Mouse (Mus musculus): ENCODE measurements at regions not wholly inside any gene's neighbourhood (a gene's known extent, or its start where the extent isn't known, plus 50 kb on each side); places are given as distances from the start of the nearest gene placed in this dataset.

- H3K4me3 ChIP-seq (replicated peaks; ENCODE audit: control insufficient read depth, low read depth, low read length) = no peak overlapping the region
- H3K27ac ChIP-seq (ENCODE audit: control insufficient read depth, insufficient read depth, low read depth, low read length, poor library complexity) = no peak overlapping the region
- H3K4me1 ChIP-seq (ENCODE audit: control insufficient read depth, insufficient read depth, low read length) = no peaks in the 10 kb centered on the region
- TF ChIP-seq CTCF (IDR thresholded peaks at IDR 0.05; ENCODE audit: control insufficient read depth, insufficient read depth, low read length) (no peak), POLR2A (IDR thresholded peaks at IDR 0.05; ENCODE audit: borderline replicate concordance, control insufficient read depth, low read depth, low read length) (no peak)
- 39% methylated on average over 11 of the region's 11 CpGs for whole genome bisulfite sequencing
Measured at GRCm38 (mm10) chr1:133492291-133492985, 68.3 kb upstream of the Sox13 start.

GRCm38 (mm10) chr1:133491857-133492290 lies 67.7 kb upstream of the Sox13 start:
- WGBS = 42% methylated on average over 4 of the region's 4 CpGs
- TF ChIP-seq CTCF (IDR thresholded peaks at IDR 0.05; ENCODE audit: control insufficient read depth, insufficient read depth, low read length) = no peak
- no peak for TF ChIP-seq POLR2A (IDR thresholded peaks at IDR 0.05; ENCODE audit: borderline replicate concordance, control insufficient read depth, low read depth, low read length)
- Histone ChIP-seq H3K4me3 (replicated peaks; ENCODE audit: control insufficient read depth, low read depth, low read length) (no peak overlapping the region), H3K4me1 (ENCODE audit: control insufficient read depth, insufficient read depth, low read length) (no peaks in the 10 kb centered on the region), H3K27ac (ENCODE audit: control insufficient read depth, insufficient read depth, low read depth, low read length, poor library complexity) (no peak overlapping the region)

GRCm38 (mm10) chr1:133487171-133487901 lies 63.2 kb upstream of the Sox13 start:
- TF ChIP-seq CTCF (IDR thresholded peaks at IDR 0.05; ENCODE audit: control insufficient read depth, insufficient read depth, low read length) (no peak), POLR2A (IDR thresholded peaks at IDR 0.05; ENCODE audit: borderline replicate concordance, control insufficient read depth, low read depth, low read length) (no peak)
- Histone ChIP-seq H3K4me3 (replicated peaks; ENCODE audit: control insufficient read depth, low read depth, low read length) (no peak overlapping the region), H3K27ac (ENCODE audit: control insufficient read depth, insufficient read depth, low read depth, low read length, poor library complexity) (no peak overlapping the region), H3K4me1 (ENCODE audit: control insufficient read depth, insufficient read depth, low read length) (peaks cover 2% of the 10 kb centered on the region; the same call in 1 of the 2 replicates)
- WGBS = 75% methylated on average over 8 of the region's 8 CpGs

GRCm38 (mm10) chr1:133486370-133486769 lies 62.2 kb upstream of the Sox13 start:
- H3K27ac ChIP-seq (ENCODE audit: control insufficient read depth, insufficient read depth, low read depth, low read length, poor library complexity) = no peak overlapping the region
- 66% methylated on average over 10 of the region's 10 CpGs for WGBS
- TF ChIP-seq POLR2A (IDR thresholded peaks at IDR 0.05; ENCODE audit: borderline replicate concordance, control insufficient read depth, low read depth, low read length) (no peak), CTCF (IDR thresholded peaks at IDR 0.05; ENCODE audit: control insufficient read depth, insufficient read depth, low read length) (no peak)
- H3K4me3 ChIP-seq (replicated peaks; ENCODE audit: control insufficient read depth, low read depth, low read length) = no peak overlapping the region
- H3K4me1 ChIP-seq (ENCODE audit: control insufficient read depth, insufficient read depth, low read length) = peaks cover 2% of the 10 kb centered on the region; the same call in 1 of the 2 replicates

- TF ChIP-seq POLR2A (IDR thresholded peaks at IDR 0.05; ENCODE audit: borderline replicate concordance, control insufficient read depth, low read depth, low read length) (no peak), CTCF (IDR thresholded peaks at IDR 0.05; ENCODE audit: control insufficient read depth, insufficient read depth, low read length) (no peak)
- 47% methylated on average over 5 of the region's 5 CpGs for WGBS
- Histone ChIP-seq H3K27ac (ENCODE audit: control insufficient read depth, insufficient read depth, low read depth, low read length, poor library complexity) (no peak overlapping the region), H3K4me3 (replicated peaks; ENCODE audit: control insufficient read depth, low read depth, low read length) (no peak overlapping the region), H3K4me1 (ENCODE audit: control insufficient read depth, insufficient read depth, low read length) (peaks cover 2% of the 10 kb centered on the region; the same call in 1 of the 2 replicates)
Measured at GRCm38 (mm10) chr1:133482891-133483290, 58.7 kb upstream of the Sox13 start.

- Histone ChIP-seq H3K27ac (ENCODE audit: control insufficient read depth, insufficient read depth, low read depth, low read length, poor library complexity) (no peak overlapping the region), H3K4me1 (ENCODE audit: control insufficient read depth, insufficient read depth, low read length) (no peaks in the 10 kb centered on the region; the same call in 1 of the 2 replicates), H3K4me3 (replicated peaks; ENCODE audit: control insufficient read depth, low read depth, low read length) (no peak overlapping the region)
- TF ChIP-seq CTCF (IDR thresholded peaks at IDR 0.05; ENCODE audit: control insufficient read depth, insufficient read depth, low read length) = no peak
- no peak for TF ChIP-seq POLR2A (IDR thresholded peaks at IDR 0.05; ENCODE audit: borderline replicate concordance, control insufficient read depth, low read depth, low read length)
- 67% methylated on average over 2 of the region's 2 CpGs for WGBS
Measured at GRCm38 (mm10) chr1:133474546-133474945, 50.4 kb upstream of the Sox13 start.
